Mouse (Mus musculus) midbrain, postnatal 0 days (tissue): ENCODE measurements at regions not wholly inside any gene's neighbourhood (a gene's known extent, or its start where the extent isn't known, plus 50 kb on each side); places are given as distances from the start of the nearest gene placed in this dataset.

Source experiments
- ATAC-seq: fragments of 200-750 bp; cut with Nextera tagmentation; 2 replicates; pipeline ENCODE4 v1.8.0; 2017; ENCODE audit warnings: moderate number of reproducible peaks, mild to moderate bottlenecking, moderate TSS enrichment, moderate library complexity; ENCODE audit not compliant: low FRiP score
- DNase-seq: peaks from one replicate; pipeline ENCODE4 v3.0.0-alpha.2; 2015; ENCODE audit warnings: low spot score
- H3K27ac ChIP-seq: fragments of 300-500 bp; sonication (generic); 2 replicates; pipeline ENCODE4 v1.5.1; 2014; ENCODE audit warnings: low read depth, mild to moderate bottlenecking, low read length, mixed read lengths
- H3K27me3 ChIP-seq: fragments of 300-500 bp; sonication (generic); 2 replicates; pipeline ENCODE4 v1.6.1; 2014; ENCODE audit warnings: low read length, control low read depth, mixed read lengths; ENCODE audit not compliant: insufficient read depth
- H3K36me3 ChIP-seq: fragments of 300-500 bp; sonication (generic); 2 replicates; pipeline ENCODE4 v1.6.1; 2014; ENCODE audit warnings: low read length, control low read depth, mixed read lengths; ENCODE audit not compliant: insufficient read depth
- H3K4me1 ChIP-seq: fragments of 300-500 bp; sonication (generic); 2 replicates; pipeline ENCODE4 v1.6.1; 2014; ENCODE audit warnings: mild to moderate bottlenecking, control low read depth, antibody characterized with exemption, low read length, mixed read lengths; ENCODE audit not compliant: insufficient read depth
- H3K4me2 ChIP-seq: fragments of 300-500 bp; sonication (generic); 2 replicates; pipeline ENCODE4 v1.6.1; 2014; ENCODE audit warnings: low read depth, mild to moderate bottlenecking, low read length, mixed read lengths; ENCODE audit not compliant: poor library complexity, severe bottlenecking
- H3K4me3 ChIP-seq: fragments of 300-500 bp; sonication (generic); 2 replicates; pipeline ENCODE4 v1.5.1; 2014; ENCODE audit warnings: low read depth, mild to moderate bottlenecking, low read length, moderate library complexity
- H3K9ac ChIP-seq: fragments of 300-500 bp; sonication (generic); replicated peaks from 2 replicates; pipeline ENCODE4 v1.6.1; 2014; ENCODE audit warnings: mild to moderate bottlenecking, low read length, moderate library complexity, mixed read lengths; ENCODE audit not compliant: poor library complexity, severe bottlenecking
- H3K9me3 ChIP-seq: fragments of 300-500 bp; sonication (generic); 2 replicates; pipeline ENCODE4 v1.6.1; 2016; ENCODE audit warnings: low read length, control low read depth
- CTCF ChIP-seq: IDR thresholded peaks from 2 replicates; pipeline ENCODE4 v1.5.1; 2016; ENCODE audit warnings: antibody characterized with exemption, mild to moderate bottlenecking
- WGBS: fragments of 180-500 bp; shearing (Covaris S2); extraction: QIAGEN DNeasy Blood & Tissue Kit; methylation state at CpG from one replicate; pipeline ENCODE4 v1.1.7; 2014; 5-methylcytosine and 5-hydroxymethylcytosine counted together

DNA sequence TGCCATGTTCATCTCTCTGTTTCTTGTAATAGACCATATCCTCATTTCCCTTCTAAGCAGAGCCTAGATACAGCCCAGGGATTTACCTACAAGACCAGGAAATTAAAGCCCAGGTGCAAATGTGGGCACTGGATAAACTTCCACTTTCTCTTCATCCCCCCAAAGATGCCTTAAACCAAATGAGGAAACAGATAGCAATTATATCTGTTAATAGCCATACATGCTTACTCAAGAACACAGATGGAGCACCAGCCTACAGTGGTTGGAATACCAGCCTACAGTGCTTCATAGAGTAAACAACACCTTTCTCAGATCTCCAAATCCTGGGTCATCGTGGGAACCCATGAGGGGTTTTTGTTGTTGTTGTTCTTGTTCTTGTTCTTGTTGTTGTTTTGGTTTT is 141.5 kb downstream of the Dhx15 start:
- Histone ChIP-seq H3K4me2 (no peak overlapping the region), H3K9ac (no peak overlapping the region), H3K27me3 (no peaks in the 10 kb centered on the region), H3K4me1 (no peaks in the 10 kb centered on the region), H3K4me3 (no peak overlapping the region), H3K36me3 (no peaks in the 10 kb centered on the region), H3K9me3 (no peaks in the 10 kb centered on the region), H3K27ac (no peak overlapping the region)
- DNase-seq: no peak
- 88% methylated on average over 1 of the region's 1 CpGs for WGBS
- ATAC-seq: no peak
- no peak for TF ChIP-seq CTCF

DNA sequence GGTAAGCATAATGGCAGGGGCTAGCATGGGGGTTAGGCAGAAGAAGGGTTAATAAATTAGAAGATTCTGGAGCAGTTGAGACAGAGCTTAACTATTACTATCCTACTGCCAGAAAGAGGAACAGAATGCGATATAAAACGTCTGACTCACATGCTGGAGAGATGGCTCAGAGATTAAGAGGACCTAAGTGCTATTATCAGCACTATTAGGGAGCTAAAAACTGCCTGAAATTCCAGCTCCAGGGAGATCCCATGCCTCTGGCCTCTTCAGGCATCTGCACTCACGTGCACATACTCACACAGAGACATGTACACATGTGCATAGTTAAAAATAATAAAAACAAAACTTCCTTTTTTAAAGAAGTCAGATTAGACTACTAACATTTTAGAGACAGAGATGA is 143.6 kb downstream of the Dhx15 start:
- 84% methylated on average over 3 of the region's 3 CpGs for WGBS
- TF ChIP-seq CTCF: no peak

DNA sequence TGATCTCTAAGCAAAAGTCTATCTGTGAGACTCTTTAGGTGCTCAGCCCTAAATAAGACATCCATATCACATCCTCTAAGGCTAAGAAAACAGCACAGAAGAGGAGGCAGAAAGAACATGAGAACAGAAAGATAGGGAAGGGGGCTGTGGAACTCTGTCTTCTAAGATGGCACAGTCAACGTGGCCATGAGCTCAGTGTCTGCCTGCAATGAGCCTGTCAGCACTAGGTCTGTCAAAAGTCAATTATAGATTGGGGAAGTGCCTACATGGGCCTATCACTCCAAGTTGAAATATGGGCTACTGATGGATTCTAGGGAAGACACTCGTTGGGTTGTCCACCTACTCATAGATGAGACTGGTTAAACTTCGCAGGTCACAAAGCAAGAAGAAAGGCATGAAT is 146.2 kb downstream of the Dhx15 start:
- Histone ChIP-seq H3K4me1 (no peaks in the 10 kb centered on the region), H3K27ac (no peak overlapping the region), H3K9ac (no peak overlapping the region), H3K36me3 (no peaks in the 10 kb centered on the region), H3K27me3 (no peaks in the 10 kb centered on the region), H3K9me3 (no peaks in the 10 kb centered on the region), H3K4me2 (no peak overlapping the region), H3K4me3 (no peak overlapping the region)
- no peak for TF ChIP-seq CTCF
- DNase-seq (no peak), ATAC-seq (no peak)
- 88% methylated on average over 3 of the region's 3 CpGs for WGBS

More for the DNA sequence above, 143.6 kb downstream of the Dhx15 start:
- Histone ChIP-seq H3K9ac (no peak overlapping the region), H3K27ac (no peak overlapping the region), H3K9me3 (no peaks in the 10 kb centered on the region), H3K27me3 (no peaks in the 10 kb centered on the region), H3K4me2 (no peak overlapping the region), H3K4me1 (no peaks in the 10 kb centered on the region), H3K36me3 (no peaks in the 10 kb centered on the region), H3K4me3 (no peak overlapping the region)
- DNase-seq (no peak), ATAC-seq (no peak)

DNA sequence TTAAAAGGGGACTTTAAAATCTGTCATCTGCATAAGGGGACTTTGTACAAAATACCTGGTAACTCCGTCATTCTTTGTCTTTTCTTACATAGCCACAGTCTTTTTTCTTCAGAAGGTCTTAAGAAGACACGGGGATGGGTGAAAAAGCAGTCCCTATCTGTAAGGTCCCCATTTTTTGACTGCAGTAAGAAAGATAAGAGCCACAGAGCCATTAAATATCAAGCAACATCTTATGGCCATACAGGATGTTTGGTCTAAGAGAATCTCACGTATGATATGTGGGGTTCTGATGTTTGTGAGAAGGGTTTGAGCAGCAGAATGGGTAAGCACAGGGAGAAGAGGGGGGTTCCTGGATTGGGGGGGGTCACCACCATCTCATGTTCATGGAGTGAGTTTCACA is 148.9 kb downstream of the Dhx15 start:
- no peaks in the 10 kb centered on the region for H3K36me3 ChIP-seq
- no peaks in the 10 kb centered on the region for H3K9me3 ChIP-seq
- H3K4me1 ChIP-seq: no peaks in the 10 kb centered on the region
- H3K9ac ChIP-seq: no peak overlapping the region
- 91% methylated on average over 3 of the region's 3 CpGs for WGBS
- no peaks in the 10 kb centered on the region for H3K27me3 ChIP-seq
- TF ChIP-seq CTCF: no peak
- no peak overlapping the region for H3K4me2 ChIP-seq
- ATAC-seq (no peak), DNase-seq (no peak)
- no peak overlapping the region for H3K4me3 ChIP-seq
- no peak overlapping the region for H3K27ac ChIP-seq

DNA sequence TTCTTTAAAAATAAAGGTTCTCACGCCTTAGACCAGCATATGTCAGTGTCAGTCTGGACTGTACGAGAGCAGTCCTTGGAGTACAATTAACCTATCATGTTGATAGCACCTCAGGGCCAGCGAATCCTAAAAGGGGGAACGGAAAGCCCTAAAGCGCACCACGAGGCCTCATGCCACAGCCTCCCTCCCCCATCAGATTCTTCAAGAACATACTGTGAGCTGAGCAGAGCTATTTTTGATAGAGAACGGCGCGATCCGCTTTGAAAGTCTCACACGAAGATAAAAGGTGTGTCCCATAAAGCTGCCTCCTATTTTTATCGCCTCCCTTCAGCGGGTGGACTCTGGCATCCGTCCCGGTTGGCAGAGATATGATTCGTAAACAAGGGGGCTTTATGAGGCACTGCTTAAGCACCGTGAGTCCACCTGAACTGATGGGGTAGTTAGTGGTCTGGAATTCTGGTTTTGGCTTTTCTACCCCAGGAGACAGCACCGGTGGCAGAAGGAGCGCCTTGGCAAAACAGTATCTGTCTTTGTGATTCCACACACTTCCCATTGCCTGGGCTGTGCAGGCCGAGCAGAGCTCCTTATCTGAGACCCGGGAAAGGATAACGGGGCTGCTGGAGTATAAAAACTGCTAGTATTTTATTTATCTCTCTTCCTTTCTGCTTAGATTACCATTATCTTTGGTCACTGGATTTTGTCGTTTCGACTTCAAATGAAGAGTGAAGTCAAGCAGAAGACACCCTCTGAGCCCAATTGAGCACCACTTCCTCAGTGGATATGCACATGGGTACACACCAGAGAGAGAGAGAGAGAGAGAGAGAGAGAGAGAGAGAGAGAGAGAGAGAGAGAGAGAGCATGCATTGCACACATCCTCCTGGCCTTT is 149.6 kb downstream of the Dhx15 start:
- no peak overlapping the region for H3K4me2 ChIP-seq

DNA sequence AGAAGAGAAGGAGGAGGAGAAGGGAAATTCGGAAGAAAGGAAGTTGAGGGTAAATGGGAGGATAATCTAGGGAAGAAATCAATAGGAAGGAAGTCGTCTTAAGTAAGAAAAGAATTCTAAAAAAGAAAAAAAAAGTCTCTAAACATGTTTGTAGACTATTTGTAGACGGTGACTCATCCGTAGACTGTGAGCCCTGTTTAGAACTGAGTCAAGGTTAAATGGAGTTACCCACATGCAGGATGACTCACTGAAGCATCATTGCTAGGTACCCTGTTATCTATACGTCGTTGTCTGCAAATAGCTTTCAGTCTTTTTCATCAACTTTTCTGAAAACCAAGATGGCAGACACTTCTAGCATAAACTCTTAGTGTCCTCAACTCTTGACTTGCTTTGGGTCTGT is 155.0 kb downstream of the Dhx15 start:
- H3K4me2 ChIP-seq: no peak overlapping the region
- no peaks in the 10 kb centered on the region for H3K9me3 ChIP-seq
- ATAC-seq (no peak), DNase-seq (no peak)
- no peak overlapping the region for H3K27ac ChIP-seq
- no peaks in the 10 kb centered on the region for H3K36me3 ChIP-seq
- 88% methylated on average over 6 of the region's 6 CpGs for WGBS
- no peak overlapping the region for H3K4me3 ChIP-seq
- H3K9ac ChIP-seq: no peak overlapping the region
- H3K27me3 ChIP-seq: no peaks in the 10 kb centered on the region
- H3K4me1 ChIP-seq: no peaks in the 10 kb centered on the region
- no peak for TF ChIP-seq CTCF

More for the DNA sequence above, 149.6 kb downstream of the Dhx15 start:
- DNase-seq (no peak), ATAC-seq (no peak)
- no peak overlapping the region for H3K4me3 ChIP-seq
- H3K4me1 ChIP-seq: no peaks in the 10 kb centered on the region
- TF ChIP-seq CTCF: no peak
- WGBS: 72% methylated on average over 24 of the region's 24 CpGs
- H3K27ac ChIP-seq: no peak overlapping the region
- H3K9ac ChIP-seq: no peak overlapping the region
- H3K36me3 ChIP-seq: no peaks in the 10 kb centered on the region
- no peaks in the 10 kb centered on the region for H3K27me3 ChIP-seq
- no peaks in the 10 kb centered on the region for H3K9me3 ChIP-seq
